Mouse (Mus musculus) bone marrow, adult 2 months (tissue): ENCODE measurements around the gene C330021F23Rik. TPM values are rescaled to one million over a fixed set of nuclear protein-coding genes. Genes with fewer than 3 reads are reported as not detected.

Experiments
- H3K27ac ChIP-seq: fragments of 200-500 bp; 2 replicates; pipeline ENCODE4 v1.5.1; 2012; ENCODE audit warnings: low read depth, mild to moderate bottlenecking, control low read depth, inconsistent platforms, low read length; ENCODE audit not compliant: control insufficient read depth, poor library complexity, insufficient read depth
- H3K4me1 ChIP-seq: fragments of 200-500 bp; 2 replicates; pipeline ENCODE4 v1.6.1; 2011; ENCODE audit warnings: low read length; ENCODE audit not compliant: control insufficient read depth, insufficient read depth
- H3K4me3 ChIP-seq: fragments of 200-500 bp; replicated peaks from 2 replicates; pipeline ENCODE3; 2011; ENCODE audit warnings: mild to moderate bottlenecking, low read depth, low read length, control low read depth; ENCODE audit not compliant: control insufficient read depth
- CTCF ChIP-seq: fragments of 200-500 bp; IDR thresholded peaks from 2 replicates; pipeline ENCODE4 v1.5.1; 2011; ENCODE audit warnings: low read length, control low read depth; ENCODE audit not compliant: control insufficient read depth, insufficient read depth
- POLR2A ChIP-seq: fragments of 200-500 bp; IDR thresholded peaks from 2 replicates; pipeline ENCODE4 v1.6.1; 2011; ENCODE audit warnings: low read depth, mild to moderate bottlenecking, control low read depth, low read length, borderline replicate concordance; ENCODE audit not compliant: control insufficient read depth
- WGBS: fragments of 180-500 bp; shearing (Covaris S2); methylation state at CpG from one replicate; pipeline ENCODE4 v1.1.7; 2018; 5-methylcytosine and 5-hydroxymethylcytosine counted together
- polyA plus RNA-seq: library from polyadenylated mRNA; stranded (reverse); fragments of >200 nt; gene quantifications from 2 replicates; pipeline ENCODE4 v1.2.4, GENCODE M21; 2011; ENCODE audit warnings: low replicate concordance; ENCODE audit not compliant: missing spikeins, insufficient read depth, insufficient read length

The C330021F23Rik gene
- polyA plus RNA-seq, 1 experiment: not detected

- no peak for TF ChIP-seq POLR2A
- TF ChIP-seq CTCF: no peak
These were observed 35.6 kb downstream of the C330021F23Rik start for GRCm38 (mm10) chr8:3603439-3603838.

GRCm38 (mm10) chr8:3606593-3606992 is 38.8 kb downstream of the C330021F23Rik start:
- no peak overlapping the region for H3K27ac ChIP-seq
- H3K4me3 ChIP-seq: no peak overlapping the region
- no peak for TF ChIP-seq CTCF
- TF ChIP-seq POLR2A: no peak
- 15% methylated on average over 16 of the region's 16 CpGs for WGBS
- no peaks in the 10 kb centered on the region for H3K4me1 ChIP-seq

More at GRCm38 (mm10) chr8:3603439-3603838, 35.6 kb downstream of the C330021F23Rik start:
- WGBS: 75% methylated on average over 13 of the region's 13 CpGs
- H3K4me3 ChIP-seq: no peak overlapping the region
- H3K4me1 ChIP-seq: no peaks in the 10 kb centered on the region
- no peak overlapping the region for H3K27ac ChIP-seq

DNA sequence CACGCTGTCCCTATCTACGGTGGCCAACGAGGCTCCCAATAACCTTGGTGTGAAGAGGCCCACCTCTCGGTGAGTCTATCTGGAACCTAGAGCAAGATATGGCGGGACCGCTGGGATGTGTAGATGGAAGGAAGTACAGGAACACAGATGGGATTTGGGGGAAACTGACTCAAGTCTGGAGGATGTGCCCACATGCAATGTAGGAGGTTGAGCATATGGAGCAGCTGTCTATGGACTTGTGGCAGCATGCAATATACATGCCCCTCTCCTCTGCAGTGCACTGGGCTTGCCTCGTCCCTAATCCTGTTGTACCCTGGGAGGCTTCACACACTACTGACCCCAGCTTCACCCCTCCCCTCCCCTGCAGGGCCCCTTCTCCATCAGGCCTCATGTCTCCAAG is 40.0 kb downstream of the C330021F23Rik start:
- whole genome bisulfite sequencing: 93% methylated on average over 7 of the region's 7 CpGs

DNA sequence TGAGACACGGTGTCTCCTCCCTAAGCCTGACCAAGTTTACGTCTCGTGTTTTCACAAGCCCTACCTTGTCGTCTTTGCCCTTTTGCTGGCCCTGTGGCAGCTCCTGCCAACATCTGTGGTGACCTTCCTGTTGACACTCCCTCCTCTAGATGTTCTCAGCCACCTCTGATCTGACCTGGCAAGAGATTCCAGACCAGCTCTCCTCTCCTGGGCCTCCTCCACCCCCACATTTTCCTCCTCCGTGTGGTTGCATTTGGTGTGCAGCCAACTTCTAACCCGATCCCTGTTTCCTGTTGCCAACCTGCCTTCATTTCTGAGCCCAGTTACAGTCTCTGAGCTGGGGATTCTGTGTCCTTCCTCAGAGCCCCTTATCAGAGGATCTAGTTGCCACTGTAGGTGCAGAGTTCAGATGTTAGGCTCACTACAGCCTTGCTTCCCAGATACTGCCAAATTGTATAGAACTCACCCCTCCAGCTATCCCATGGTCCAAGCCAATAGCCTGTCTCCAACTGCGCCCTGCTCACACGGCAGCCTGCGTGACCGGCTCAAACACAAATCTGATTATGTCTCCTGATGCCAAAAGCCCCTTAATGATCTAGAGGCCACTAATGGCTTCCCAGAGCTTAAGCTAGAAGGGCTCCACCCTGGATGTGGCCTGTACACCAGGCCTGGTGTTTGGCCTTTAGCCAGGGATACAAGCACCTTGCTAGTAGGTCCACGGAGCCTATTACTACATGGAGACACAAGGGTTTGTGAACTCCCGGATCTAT is 41.4 kb downstream of the C330021F23Rik start:
- WGBS: 53% methylated on average over 12 of the region's 12 CpGs
- TF ChIP-seq CTCF (no peak), POLR2A (no peak)
- Histone ChIP-seq H3K4me3 (no peak overlapping the region), H3K27ac (no peak overlapping the region), H3K4me1 (no peaks in the 10 kb centered on the region)

More for the DNA sequence above, 40.0 kb downstream of the C330021F23Rik start:
- Histone ChIP-seq H3K4me3 (no peak overlapping the region), H3K27ac (no peak overlapping the region), H3K4me1 (no peaks in the 10 kb centered on the region)
- TF ChIP-seq CTCF: no peak
- TF ChIP-seq POLR2A: no peak

- 86% methylated on average over 6 of the region's 6 CpGs for whole genome bisulfite sequencing
- Histone ChIP-seq H3K27ac (no peak overlapping the region), H3K4me1 (no peaks in the 10 kb centered on the region), H3K4me3 (no peak overlapping the region)
- no peak for TF ChIP-seq CTCF
- no peak for TF ChIP-seq POLR2A
These were observed 42.0 kb downstream of the C330021F23Rik start for GRCm38 (mm10) chr8:3609816-3610150.

DNA sequence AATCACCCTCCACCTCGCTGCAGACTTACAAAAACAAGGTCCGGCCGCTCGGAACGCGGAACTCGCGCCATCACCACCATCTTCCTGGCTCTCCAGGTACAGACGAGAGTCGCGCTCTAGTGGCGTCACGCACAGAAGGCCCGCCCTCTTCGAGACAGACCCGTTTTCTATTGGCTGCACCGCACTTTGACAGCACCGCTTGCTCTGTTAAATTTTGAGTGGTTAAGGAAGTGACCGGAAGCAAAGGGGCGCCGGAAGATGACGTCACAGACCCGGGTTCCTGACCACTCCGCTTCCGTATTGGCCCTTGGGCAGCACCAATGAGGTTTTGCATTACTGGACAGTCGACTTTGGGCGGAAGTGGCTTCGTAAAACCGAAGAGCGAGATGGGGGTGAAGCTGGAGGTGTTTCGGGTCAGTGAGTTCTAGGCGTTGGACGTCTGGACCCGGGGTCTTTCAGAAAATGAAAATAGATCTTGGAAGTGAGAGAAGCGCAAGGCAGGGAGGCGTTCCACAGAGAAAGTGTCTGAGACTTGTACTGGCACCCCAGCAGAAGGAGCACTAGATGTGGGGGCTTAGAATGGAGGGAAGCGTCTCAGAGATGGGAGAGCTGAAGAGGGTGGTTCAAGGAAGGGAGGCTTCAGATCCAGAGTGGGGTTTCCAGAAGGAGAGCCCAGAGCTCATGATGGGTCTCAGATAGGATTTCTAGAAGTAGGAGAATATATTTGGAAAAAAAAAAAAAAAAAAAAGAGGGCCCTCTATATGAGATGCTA is 53.6 kb downstream of the C330021F23Rik start, which contains the start of the genes Xab2 and Pet100:
Gene Xab2 (minus strand): TSS at position 118 of the 772 bp plus-strand sequence.
Gene Pet100 (plus strand): TSS at position 350 of the 772 bp plus-strand sequence.
- TF ChIP-seq POLR2A (peak; percentile 84; the same call in 1 of the 2 replicates), CTCF (no peak)
- H3K27ac ChIP-seq: peak within 1 kb of the TSS; percentile 5; the same call in 1 of the 2 replicates
- WGBS: under 1% methylated on average over 37 of the region's 37 CpGs
- peak within 1 kb of the TSS; percentile 93 for H3K4me3 ChIP-seq
- H3K4me1 ChIP-seq: peaks cover 1% of the 10 kb centered on the region; the same call in 1 of the 2 replicates

DNA sequence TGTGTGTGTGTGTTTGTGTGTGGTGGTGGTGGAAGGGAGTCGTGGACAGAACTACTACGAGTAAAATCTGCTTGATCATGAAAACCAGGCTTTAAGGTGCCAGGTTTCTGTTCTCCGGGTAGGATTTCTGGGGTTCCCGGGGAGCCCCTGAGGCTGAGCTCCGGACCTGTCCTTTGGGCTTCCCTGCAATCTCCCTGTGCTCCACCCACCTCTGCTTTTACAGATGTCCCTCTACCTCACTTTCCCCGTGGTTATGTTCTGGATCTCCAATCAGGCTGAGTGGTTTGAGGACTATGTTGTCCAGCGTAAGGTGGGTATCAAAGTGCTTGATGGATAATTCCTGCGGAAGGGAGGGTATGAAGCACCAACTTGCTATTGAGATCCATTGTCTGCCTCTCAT is 54.3 kb downstream of the C330021F23Rik start:
- TF ChIP-seq CTCF: no peak
- TF ChIP-seq POLR2A: no peak

DNA sequence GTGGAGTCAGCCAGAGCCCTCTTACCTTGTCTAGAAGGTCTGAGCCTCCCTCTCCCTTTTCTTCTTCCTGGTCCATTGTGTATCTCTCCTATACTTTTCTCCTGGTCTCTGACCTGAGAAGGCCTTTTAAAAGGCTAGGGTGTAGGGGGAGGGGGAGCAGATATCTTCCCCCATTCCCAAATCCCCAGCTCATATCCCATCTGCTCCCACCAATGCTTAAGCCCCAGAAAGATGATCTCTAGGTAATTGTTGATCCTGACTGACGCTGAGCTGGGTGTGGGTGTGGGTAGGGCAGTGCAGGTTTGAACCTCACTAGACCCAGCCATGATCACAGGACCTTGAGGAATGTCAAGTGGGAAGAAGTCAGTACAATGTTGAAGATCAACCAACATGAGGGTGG is 57.7 kb downstream of the C330021F23Rik start, which contains the start of gene Pcp2:
Gene Pcp2 (minus strand): TSS at position 101 of the 400 bp plus-strand sequence.
- TF ChIP-seq POLR2A: no peak
- no peak for TF ChIP-seq CTCF
- no peak within 1 kb of the TSS for H3K27ac ChIP-seq
- H3K4me1 ChIP-seq: peaks cover 1% of the 10 kb centered on the region; the same call in 1 of the 2 replicates
- 100% methylated on average over 1 of the region's 1 CpGs for WGBS
- no peak within 1 kb of the TSS for H3K4me3 ChIP-seq

More for the DNA sequence above, 54.3 kb downstream of the C330021F23Rik start:
- Histone ChIP-seq H3K4me1 (peaks cover 1% of the 10 kb centered on the region; the same call in 1 of the 2 replicates), H3K27ac (no peak overlapping the region), H3K4me3 (peak overlapping the region; percentile 56)
- 62% methylated on average over 8 of the region's 8 CpGs for WGBS
